Mouse (Mus musculus) heart, adult 11 months (tissue): ENCODE results near the gene Rnf123.

Experiments
- DNase-seq: peaks from one replicate; pipeline ENCODE4 v3.0.0; 2022

The Rnf123 gene

GRCm38 (mm10) chr9:108058291-108058690, 24.9 kb downstream of the Rnf123 start:
- DNase-seq: peak; percentile 90

GRCm38 (mm10) chr9:108057262-108057562, 25.9 kb downstream of the Rnf123 start:
- DNase-seq: peak; percentile 93

- DNase-seq: peak; percentile 91
Observed at GRCm38 (mm10) chr9:108056361-108057261, 26.5 kb downstream of the Rnf123 start.

- peak; percentile 88 for DNase-seq
Observed at GRCm38 (mm10) chr9:108055661-108056237, 27.4 kb downstream of the Rnf123 start.

- DNase-seq: peak; percentile 94
Observed at GRCm38 (mm10) chr9:108055061-108055460, 28.1 kb downstream of the Rnf123 start.

GRCm38 (mm10) chr9:108054331-108055040, 28.7 kb downstream of the Rnf123 start:
- peak; percentile 93 for DNase-seq

- peak; percentile 95 for DNase-seq
Observed at GRCm38 (mm10) chr9:108053665-108054225, 29.4 kb downstream of the Rnf123 start.

GRCm38 (mm10) chr9:108052885-108053664, 30.1 kb downstream of the Rnf123 start, which contains the start of gene Amigo3:
Gene Amigo3 (plus strand): TSS chr9:108053159.
- peak; percentile 99 for DNase-seq

GRCm38 (mm10) chr9:108052411-108052810, 30.7 kb downstream of the Rnf123 start:
- no peak for DNase-seq

GRCm38 (mm10) chr9:108051931-108052220, 31.3 kb downstream of the Rnf123 start:
- peak; percentile 93 for DNase-seq

- DNase-seq: peak; percentile 92
Observed at GRCm38 (mm10) chr9:108051184-108051930, 31.8 kb downstream of the Rnf123 start.

GRCm38 (mm10) chr9:108049561-108050251, 33.4 kb downstream of the Rnf123 start:
- no peak for DNase-seq

GRCm38 (mm10) chr9:108049016-108049455, 34.1 kb downstream of the Rnf123 start, which contains the start of gene Gmppb:
Gene Gmppb (plus strand): TSS chr9:108049242.
- DNase-seq: peak; percentile 100

GRCm38 (mm10) chr9:108048566-108048955, 34.6 kb downstream of the Rnf123 start:
- no peak for DNase-seq

- peak; percentile 94 for DNase-seq
Observed at GRCm38 (mm10) chr9:108047601-108048565, 35.3 kb downstream of the Rnf123 start.

- DNase-seq: peak; percentile 91
Observed at GRCm38 (mm10) chr9:108046582-108046981, 36.6 kb downstream of the Rnf123 start.

GRCm38 (mm10) chr9:108044751-108045492, 38.2 kb downstream of the Rnf123 start:
- peak; percentile 92 for DNase-seq

GRCm38 (mm10) chr9:108035331-108036156, 47.6 kb downstream of the Rnf123 start:
- DNase-seq: no peak
